Mouse (Mus musculus): ENCODE measurements around the gene Gm20696.

Gene Gm20696

GRCm38 (mm10) chr6:99336191-99336590 lies 330.4 kb downstream of the Gm20696 start:
- no peak for DNase-seq (ENCODE audit: extremely low read depth, low read depth, low spot score)

- DNase-seq (ENCODE audit: extremely low read depth, low read depth, low spot score) = no peak
These were observed 331.3 kb downstream of the Gm20696 start for GRCm38 (mm10) chr6:99335174-99335830.

- no peak for DNase-seq (ENCODE audit: extremely low read depth, low read depth, low spot score)
These were observed 332.3 kb downstream of the Gm20696 start for GRCm38 (mm10) chr6:99334255-99334654.

GRCm38 (mm10) chr6:99333127-99333526 lies 333.5 kb downstream of the Gm20696 start:
- no peak for DNase-seq (ENCODE audit: extremely low read depth, low read depth, low spot score)

GRCm38 (mm10) chr6:99330169-99330568 lies 336.4 kb downstream of the Gm20696 start:
- DNase-seq (ENCODE audit: extremely low read depth, low read depth, low spot score) = no peak

GRCm38 (mm10) chr6:99328634-99329033 lies 338.0 kb downstream of the Gm20696 start:
- DNase-seq (ENCODE audit: extremely low read depth, low read depth, low spot score) = no peak

- no peak for DNase-seq (ENCODE audit: extremely low read depth, low read depth, low spot score)
These were observed 338.5 kb downstream of the Gm20696 start for GRCm38 (mm10) chr6:99328146-99328545.

- no peak for DNase-seq (ENCODE audit: extremely low read depth, low read depth, low spot score)
These were observed 338.9 kb downstream of the Gm20696 start for GRCm38 (mm10) chr6:99327721-99328120.

- no peak for DNase-seq (ENCODE audit: extremely low read depth, low read depth, low spot score)
These were observed 340.7 kb downstream of the Gm20696 start for GRCm38 (mm10) chr6:99325881-99326280.

GRCm38 (mm10) chr6:99325461-99325860 lies 341.1 kb downstream of the Gm20696 start:
- DNase-seq (ENCODE audit: extremely low read depth, low read depth, low spot score) = no peak

GRCm38 (mm10) chr6:99322132-99322904 lies 344.3 kb downstream of the Gm20696 start:
- no peak for DNase-seq (ENCODE audit: extremely low read depth, low read depth, low spot score)

GRCm38 (mm10) chr6:99320444-99320843 lies 346.2 kb downstream of the Gm20696 start:
- no peak for DNase-seq (ENCODE audit: extremely low read depth, low read depth, low spot score)

- no peak for DNase-seq (ENCODE audit: extremely low read depth, low read depth, low spot score)
These were observed 346.9 kb downstream of the Gm20696 start for GRCm38 (mm10) chr6:99319415-99320405.

- DNase-seq (ENCODE audit: extremely low read depth, low read depth, low spot score) = no peak
These were observed 351.9 kb downstream of the Gm20696 start for GRCm38 (mm10) chr6:99314746-99315145.

- DNase-seq (ENCODE audit: extremely low read depth, low read depth, low spot score) = no peak
These were observed 356.1 kb downstream of the Gm20696 start for GRCm38 (mm10) chr6:99310529-99310928.

GRCm38 (mm10) chr6:99310171-99310500 lies 356.5 kb downstream of the Gm20696 start:
- no peak for DNase-seq (ENCODE audit: extremely low read depth, low read depth, low spot score)

- DNase-seq (ENCODE audit: extremely low read depth, low read depth, low spot score) = no peak
These were observed 357.0 kb downstream of the Gm20696 start for GRCm38 (mm10) chr6:99309466-99310170.

GRCm38 (mm10) chr6:99305751-99306150 lies 360.8 kb downstream of the Gm20696 start:
- DNase-seq (ENCODE audit: extremely low read depth, low read depth, low spot score) = no peak

GRCm38 (mm10) chr6:99305236-99305635 lies 361.4 kb downstream of the Gm20696 start:
- DNase-seq (ENCODE audit: extremely low read depth, low read depth, low spot score) = no peak

- no peak for DNase-seq (ENCODE audit: extremely low read depth, low read depth, low spot score)
These were observed 363.7 kb downstream of the Gm20696 start for GRCm38 (mm10) chr6:99302662-99303435.

Measured in fat pad, adult 2 months (tissue).